Comparison of ENCODE assay signal across 22 mouse cellular contexts in the genomic region with DNA sequence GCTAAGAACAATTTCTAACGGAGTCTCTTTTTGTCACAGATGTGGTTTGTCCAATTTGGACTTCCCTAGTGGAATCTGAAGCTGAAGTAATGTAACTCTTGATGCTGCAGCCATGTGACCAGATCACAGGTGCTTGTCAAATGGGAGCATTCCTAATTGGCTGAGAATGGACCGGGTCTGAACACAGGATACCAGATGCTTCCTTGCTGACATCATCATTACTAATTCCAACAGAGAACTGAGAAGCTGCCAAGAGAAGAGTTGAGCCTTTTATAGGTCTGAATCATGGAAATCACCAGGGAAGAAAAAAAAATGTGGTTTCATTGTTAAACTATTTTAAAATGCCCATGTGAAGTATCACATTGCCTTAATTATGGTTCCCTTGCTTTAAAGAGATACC.
DNase-seq lines count a peak whose midpoint lies in the region; ATAC-seq lines count a peak whose summit lies in the region.
"Had no signal": no experiment of that assay in that cellular context is flagged by ENCODE, and none has a peak within 500 bp of the region (broad histone marks: within the 10 kb centered on the region; RNA-seq: fewer than 3 reads in every experiment).

No protein-coding gene starts in this region.

- no peak overlapping the region for H3K4me3 ChIP-seq in hindbrain, embryonic 16.5 days (ENCODE audit: low read length)
- H3K4me3 ChIP-seq: embryonic facial prominence, embryonic 12.5 days; erythroblast, embryonic 14.5 days; forebrain, embryonic 12.5 days; forebrain, embryonic 15.5 days; gastrocnemius, adult 2 months; hindbrain, embryonic 12.5 days; hindbrain, embryonic 15.5 days; intestine, embryonic 15.5 days had no signal

- no peaks in the 10 kb centered on the region for H3K4me1 ChIP-seq in hindbrain, embryonic 16.5 days (ENCODE audit: control insufficient read depth, insufficient read depth, low read depth, low read length)
- H3K4me1 ChIP-seq: embryonic facial prominence, embryonic 12.5 days; forebrain, embryonic 12.5 days; forebrain, embryonic 15.5 days; hindbrain, embryonic 12.5 days; hindbrain, embryonic 15.5 days; intestine, embryonic 15.5 days had no signal

- ATAC-seq in hindbrain, embryonic 16.5 days, result no peak
- ATAC-seq: forebrain, embryonic 15.5 days; intestine, embryonic 15.5 days; Patski had no signal

- H3K27me3 ChIP-seq in hindbrain, embryonic 16.5 days (replicated peaks; ENCODE audit: control insufficient read depth, insufficient read depth, low read length), result no peaks in the 10 kb centered on the region
- H3K27me3 ChIP-seq: embryonic facial prominence, embryonic 12.5 days; forebrain, embryonic 12.5 days; forebrain, embryonic 15.5 days; hindbrain, embryonic 12.5 days; hindbrain, embryonic 15.5 days; intestine, embryonic 15.5 days; Patski had no signal

- no peak overlapping the region for H3K9ac ChIP-seq in hindbrain, embryonic 16.5 days (ENCODE audit: low read depth, low read length)
- H3K9ac ChIP-seq: embryonic facial prominence, embryonic 12.5 days; forebrain, embryonic 12.5 days; forebrain, embryonic 15.5 days; hindbrain, embryonic 12.5 days; hindbrain, embryonic 15.5 days; intestine, embryonic 15.5 days had no signal

- no peaks in the 10 kb centered on the region for H3K9me3 ChIP-seq in hindbrain, embryonic 16.5 days (ENCODE audit: control insufficient read depth, low read length)
- H3K9me3 ChIP-seq: embryonic facial prominence, embryonic 12.5 days; forebrain, embryonic 12.5 days; forebrain, embryonic 15.5 days; hindbrain, embryonic 12.5 days; hindbrain, embryonic 15.5 days; intestine, embryonic 15.5 days had no signal

- no peak overlapping the region for H3K27ac ChIP-seq in hindbrain, embryonic 16.5 days (ENCODE audit: low read depth, low read length)
- H3K27ac ChIP-seq: embryonic facial prominence, embryonic 12.5 days; forebrain, embryonic 12.5 days; forebrain, embryonic 15.5 days; gastrocnemius, adult 2 months; hindbrain, embryonic 12.5 days; hindbrain, embryonic 15.5 days; intestine, embryonic 15.5 days had no signal

- DNase-seq in cerebellum, adult 9-10 months, result peak; percentile 21
- no peak for DNase-seq in cerebellum, adult 8-10 months
- peak; percentile 12 to 63 for DNase-seq in layer of hippocampus, adult 18-20 months (ENCODE audit: low spot score in 2 of 2)
- DNase-seq in layer of hippocampus, postnatal 10 days (ENCODE audit: low spot score in 2 of 2), result no peak
- peak; percentile 89 for DNase-seq in Muller cell, postnatal 12 days (ENCODE audit: inconsistent ontology term)
- DNase-seq: adrenal gland, postnatal 10 days; adrenal gland, postnatal 36 days; cerebellum, adult 11 months; cerebellum, postnatal 14 days; gastrocnemius, adult 2 months; gastrocnemius, postnatal 14 days; heart, adult 11 months had no signal

- WGBS in hindbrain, embryonic 16.5 days, result 77% methylated on average over 2 of the region's 2 CpGs

- no peaks in the 10 kb centered on the region for H3K36me3 ChIP-seq in hindbrain, embryonic 16.5 days (ENCODE audit: control insufficient read depth, insufficient read depth, low read length)
- H3K36me3 ChIP-seq: embryonic facial prominence, embryonic 12.5 days; forebrain, embryonic 12.5 days; forebrain, embryonic 15.5 days; hindbrain, embryonic 12.5 days; hindbrain, embryonic 15.5 days; intestine, embryonic 15.5 days had no signal

- no peak overlapping the region for H3K4me2 ChIP-seq in hindbrain, embryonic 16.5 days (ENCODE audit: low read length)
- H3K4me2 ChIP-seq: embryonic facial prominence, embryonic 12.5 days; forebrain, embryonic 12.5 days; forebrain, embryonic 15.5 days; heart, embryonic 11.5 days; hindbrain, embryonic 12.5 days; hindbrain, embryonic 15.5 days; intestine, embryonic 15.5 days had no signal

Comparison
In these comparisons a context has a peak if more than half of its experiments do, and no peak if none do; other contexts are left out.
1. DNase-seq: peak in cerebellum, adult 9-10 months (single experiment), layer of hippocampus, adult 18-20 months (2 of 2) and Muller cell, postnatal 12 days (single experiment); none in cerebellum, adult 8-10 months (single experiment) and layer of hippocampus, postnatal 10 days (0 of 2).